Mouse (Mus musculus) forebrain, embryonic 12.5 days (tissue): ENCODE measurements around the gene Gm20721. TPM values are rescaled to one million over a fixed set of nuclear protein-coding genes. Genes with fewer than 3 reads are reported as not detected.
"Not testable (repeated sequence)": the region's sequence is repeated elsewhere in the genome, so short reads cannot be mapped to it uniquely, and the experiment has no call there.

ENCODE experiments used
- ATAC-seq: fragments of 200-750 bp; cut with Nextera tagmentation; 2 replicates; pipeline ENCODE4 v1.8.0; 2017; ENCODE audit warnings: moderate TSS enrichment; ENCODE audit not compliant: low FRiP score
- H3K27ac ChIP-seq: fragments of 300-500 bp; sonication (generic); 2 replicates; pipeline ENCODE4 v1.5.1; 2016; ENCODE audit warnings: mild to moderate bottlenecking
- H3K27me3 ChIP-seq: fragments of 300-500 bp; sonication (generic); 2 replicates; pipeline ENCODE4 v1.6.1; 2016; ENCODE audit warnings: mild to moderate bottlenecking
- H3K36me3 ChIP-seq: fragments of 300-500 bp; sonication (generic); replicated peaks from 2 replicates; pipeline ENCODE4 v1.6.1; 2016; ENCODE audit warnings: mild to moderate bottlenecking
- H3K4me1 ChIP-seq: fragments of 300-500 bp; sonication (generic); 2 replicates; pipeline ENCODE4 v1.6.1; 2016
- H3K4me2 ChIP-seq: fragments of 300-500 bp; sonication (generic); 2 replicates; pipeline ENCODE4 v1.6.1; 2016; ENCODE audit warnings: mild to moderate bottlenecking, moderate library complexity
- H3K4me3 ChIP-seq: fragments of 300-500 bp; sonication (generic); replicated peaks from 2 replicates; pipeline ENCODE4 v1.5.1; 2016; ENCODE audit warnings: mild to moderate bottlenecking
- H3K9ac ChIP-seq: fragments of 300-500 bp; sonication (generic); 2 replicates; pipeline ENCODE4 v1.6.1; 2016; ENCODE audit warnings: mild to moderate bottlenecking
- H3K9me3 ChIP-seq: fragments of 300-500 bp; sonication (generic); 2 replicates; pipeline ENCODE4 v1.6.1; 2016
- WGBS: fragments of 180-500 bp; shearing (Covaris S2); methylation state at CpG from one replicate; pipeline ENCODE4 v1.1.7; 2016; 5-methylcytosine and 5-hydroxymethylcytosine counted together
- polyA plus RNA-seq: library from polyadenylated mRNA; unstranded; fragments of >200 nt; fragmentation: Nextera tagmentation; extraction: Ambion mirVana; gene quantifications from 2 replicates; pipeline ENCODE4 v1.2.1, GENCODE M21; 2016

The Gm20721 gene
- 7.1 and 7.5 TPM in 2 replicates for polyA plus RNA-seq

DNA sequence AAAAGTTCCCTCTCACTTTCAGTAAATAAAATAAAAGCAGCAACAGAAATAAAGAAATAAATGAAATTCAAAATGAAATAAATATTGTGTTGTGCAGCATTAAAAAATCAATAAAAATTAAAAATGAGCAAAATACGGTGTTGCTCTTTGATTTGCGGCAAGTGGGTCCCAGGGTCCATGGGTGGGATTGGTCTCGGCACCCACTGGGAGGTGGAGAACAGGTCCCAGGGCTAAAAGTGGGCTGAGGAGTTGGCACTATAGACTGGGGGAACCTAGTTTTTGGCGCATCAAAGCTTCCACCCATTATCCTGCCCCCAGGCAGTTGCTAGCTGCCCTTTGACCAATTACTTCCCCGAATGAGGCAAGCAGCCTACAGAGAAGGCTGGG is at the start of gene Gm20721:
TSS of gene Gm20721 (minus strand) at position 101 of the 387 bp plus-strand sequence.
- ATAC-seq = no peak
- Histone ChIP-seq H3K9ac (no peak within 1 kb of the TSS), H3K4me1 (peaks cover 26% of the 10 kb centered on the region), H3K27ac (no peak within 1 kb of the TSS), H3K4me2 (no peak within 1 kb of the TSS), H3K27me3 (no peaks in the 10 kb centered on the region), H3K36me3 (peaks cover 42% of the 10 kb centered on the region), H3K4me3 (no peak within 1 kb of the TSS), H3K9me3 (no peaks in the 10 kb centered on the region)
- 97% methylated on average over 5 of the region's 5 CpGs for WGBS

DNA sequence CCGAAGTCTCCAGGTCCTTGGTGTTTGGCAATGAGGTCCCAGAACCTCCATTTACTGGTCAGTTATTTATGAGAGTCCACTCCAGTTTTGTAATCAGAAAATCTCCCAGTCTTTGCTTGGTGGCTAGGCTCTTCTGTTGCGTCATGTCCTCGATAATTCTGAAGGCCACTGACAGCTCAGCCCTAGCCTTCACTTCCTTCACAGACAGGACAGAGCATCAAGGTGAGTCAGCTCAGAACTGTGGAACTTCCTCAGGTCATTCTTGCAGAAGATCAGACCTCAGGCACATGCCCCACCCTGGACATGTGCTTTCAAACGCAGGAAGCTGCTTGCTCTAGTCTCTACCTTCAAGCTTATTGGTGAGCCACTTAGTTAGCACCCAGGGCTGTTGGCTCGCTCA is 46.9 kb upstream of the Gm20721 start:
- no peaks in the 10 kb centered on the region for H3K9me3 ChIP-seq
- H3K27ac ChIP-seq = no peak overlapping the region
- no peak overlapping the region for H3K9ac ChIP-seq
- H3K4me3 ChIP-seq = no peak overlapping the region
- no peaks in the 10 kb centered on the region for H3K4me1 ChIP-seq
- no peaks in the 10 kb centered on the region for H3K36me3 ChIP-seq
- no peak overlapping the region for H3K4me2 ChIP-seq
- 89% methylated on average over 5 of the region's 5 CpGs for WGBS
- no peaks in the 10 kb centered on the region for H3K27me3 ChIP-seq
- no peak for ATAC-seq

DNA sequence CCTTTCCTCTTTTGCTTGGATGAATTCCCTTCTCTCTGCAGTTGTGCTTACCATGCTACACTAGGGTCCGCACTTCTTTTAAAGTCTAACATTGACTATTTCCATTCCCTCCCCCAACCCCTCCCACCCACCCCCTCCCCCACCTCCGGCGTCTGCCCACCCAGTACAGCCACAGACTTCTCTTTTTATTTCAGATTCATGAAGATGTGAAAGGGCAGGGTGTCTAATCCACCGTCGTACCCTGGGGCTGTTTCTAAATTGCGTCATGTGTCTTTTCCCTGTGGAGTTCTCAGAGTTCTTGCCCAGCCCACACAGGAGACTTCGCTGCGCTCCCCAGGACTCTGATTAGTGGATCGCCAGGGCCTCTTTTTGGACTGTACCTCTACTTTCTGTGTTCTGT is 46.0 kb upstream of the Gm20721 start:
- Histone ChIP-seq H3K4me3 (no peak overlapping the region), H3K9ac (no peak overlapping the region)
- WGBS = 61% methylated on average over 9 of the region's 9 CpGs

DNA sequence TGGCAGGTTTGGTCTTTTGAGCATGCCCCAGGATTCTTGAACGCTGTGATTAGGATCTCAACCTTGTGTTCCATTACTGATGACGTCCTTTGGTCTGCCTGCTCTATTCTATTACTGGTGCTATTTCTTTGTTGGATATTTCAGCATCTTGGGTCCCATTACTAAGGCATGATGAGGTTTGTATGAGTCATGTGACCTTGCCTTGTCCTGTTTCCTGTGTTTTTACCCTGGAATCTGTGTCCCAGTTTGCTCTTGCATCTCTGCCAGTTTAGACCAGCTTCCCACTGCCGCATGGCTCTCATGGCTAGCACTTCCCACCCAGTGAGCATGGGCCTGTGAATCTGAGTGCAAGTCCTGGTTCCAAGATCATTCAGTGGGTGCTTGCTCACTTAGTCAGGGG is 45.4 kb upstream of the Gm20721 start:
- Histone ChIP-seq H3K4me3 (no peak overlapping the region), H3K27me3 (no peaks in the 10 kb centered on the region), H3K9me3 (no peaks in the 10 kb centered on the region), H3K36me3 (no peaks in the 10 kb centered on the region), H3K9ac (no peak overlapping the region), H3K27ac (no peak overlapping the region), H3K4me1 (no peaks in the 10 kb centered on the region), H3K4me2 (no peak overlapping the region)
- no peak for ATAC-seq
- WGBS = 91% methylated on average over 3 of the region's 3 CpGs

More for the DNA sequence above, 46.0 kb upstream of the Gm20721 start:
- Histone ChIP-seq H3K4me2 (no peak overlapping the region), H3K4me1 (no peaks in the 10 kb centered on the region), H3K36me3 (no peaks in the 10 kb centered on the region), H3K27me3 (no peaks in the 10 kb centered on the region), H3K9me3 (no peaks in the 10 kb centered on the region), H3K27ac (no peak overlapping the region)
- ATAC-seq = no peak

DNA sequence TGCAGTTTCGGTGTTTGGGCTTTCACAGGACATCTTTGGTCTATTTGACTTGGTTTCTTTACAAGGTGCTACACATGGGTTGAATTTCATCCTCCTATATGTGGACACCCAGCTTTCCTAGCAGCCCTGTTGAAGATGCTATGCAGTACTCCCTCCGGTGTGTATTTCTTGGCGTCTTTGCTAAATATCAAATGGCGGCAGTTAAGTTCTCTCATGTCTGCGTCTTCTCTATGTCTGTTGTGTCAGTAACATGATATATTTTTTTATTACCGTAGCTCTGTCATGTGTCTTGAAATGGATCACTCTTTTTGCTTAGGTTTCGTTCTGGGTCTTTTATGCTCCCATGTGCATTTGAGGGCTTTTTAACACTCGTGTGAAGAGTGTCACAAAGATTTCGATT is 34.5 kb upstream of the Gm20721 start:
- ATAC-seq = no peak
- H3K9me3 ChIP-seq = no peaks in the 10 kb centered on the region
- H3K36me3 ChIP-seq = no peaks in the 10 kb centered on the region
- no peak overlapping the region for H3K9ac ChIP-seq
- no peaks in the 10 kb centered on the region for H3K4me1 ChIP-seq
- WGBS = 91% methylated on average over 9 of the region's 9 CpGs
- H3K27me3 ChIP-seq = no peaks in the 10 kb centered on the region
- H3K4me3 ChIP-seq = no peak overlapping the region
- no peak overlapping the region for H3K27ac ChIP-seq
- no peak overlapping the region for H3K4me2 ChIP-seq

DNA sequence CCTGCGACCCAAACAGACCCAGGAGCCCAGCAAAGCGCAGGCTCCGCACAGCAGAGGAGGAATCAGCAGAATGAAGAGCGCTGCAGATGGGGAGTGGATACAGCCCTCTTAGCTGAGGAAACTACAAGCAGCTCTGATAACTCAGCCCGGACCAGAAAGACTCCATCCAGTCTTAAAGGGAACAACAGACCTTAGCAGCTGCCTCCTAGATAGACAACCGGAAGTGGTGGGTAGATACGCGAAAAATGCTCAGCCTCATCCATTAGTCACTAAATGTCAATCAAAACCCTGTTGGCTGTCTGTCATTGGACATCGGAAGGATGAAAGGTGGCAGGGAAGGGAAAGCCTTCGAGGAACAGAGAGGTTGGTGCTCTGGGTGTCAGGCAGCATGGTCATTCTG is 20.1 kb upstream of the Gm20721 start:
- H3K27ac ChIP-seq = no peak overlapping the region
- no peak overlapping the region for H3K9ac ChIP-seq
- 82% methylated on average over 10 of the region's 10 CpGs for WGBS

DNA sequence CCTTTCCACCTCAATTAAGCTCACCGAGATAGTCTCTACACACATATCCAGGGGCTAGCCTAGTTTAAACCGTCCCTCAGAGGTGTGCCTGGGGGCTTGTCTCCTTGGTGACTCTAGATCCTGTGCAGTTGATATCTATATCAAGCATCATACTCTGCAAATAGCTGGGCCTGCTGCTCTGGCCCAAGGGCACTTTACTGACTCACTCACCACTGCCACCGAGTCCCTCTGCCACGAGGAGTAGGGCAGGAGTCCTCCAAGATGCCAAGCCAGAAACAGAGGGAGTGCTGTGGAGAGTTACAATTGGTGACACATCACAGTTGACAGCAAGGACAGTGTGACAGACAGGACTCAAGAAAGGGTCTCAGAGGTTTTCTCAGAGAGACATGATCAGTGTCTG is 13.1 kb upstream of the Gm20721 start:
- no peak overlapping the region for H3K9ac ChIP-seq
- H3K4me2 ChIP-seq = no peak overlapping the region
- ATAC-seq = no peak
- no peaks in the 10 kb centered on the region for H3K4me1 ChIP-seq
- 84% methylated on average over 4 of the region's 4 CpGs for WGBS
- no peak overlapping the region for H3K4me3 ChIP-seq
- H3K27me3 ChIP-seq = no peaks in the 10 kb centered on the region
- no peaks in the 10 kb centered on the region for H3K9me3 ChIP-seq
- no peak overlapping the region for H3K27ac ChIP-seq
- no peaks in the 10 kb centered on the region for H3K36me3 ChIP-seq

More for the DNA sequence above, 20.1 kb upstream of the Gm20721 start:
- Histone ChIP-seq H3K4me1 (no peaks in the 10 kb centered on the region), H3K9me3 (no peaks in the 10 kb centered on the region), H3K4me2 (no peak overlapping the region), H3K4me3 (no peak overlapping the region), H3K27me3 (no peaks in the 10 kb centered on the region), H3K36me3 (no peaks in the 10 kb centered on the region)
- ATAC-seq = no peak

DNA sequence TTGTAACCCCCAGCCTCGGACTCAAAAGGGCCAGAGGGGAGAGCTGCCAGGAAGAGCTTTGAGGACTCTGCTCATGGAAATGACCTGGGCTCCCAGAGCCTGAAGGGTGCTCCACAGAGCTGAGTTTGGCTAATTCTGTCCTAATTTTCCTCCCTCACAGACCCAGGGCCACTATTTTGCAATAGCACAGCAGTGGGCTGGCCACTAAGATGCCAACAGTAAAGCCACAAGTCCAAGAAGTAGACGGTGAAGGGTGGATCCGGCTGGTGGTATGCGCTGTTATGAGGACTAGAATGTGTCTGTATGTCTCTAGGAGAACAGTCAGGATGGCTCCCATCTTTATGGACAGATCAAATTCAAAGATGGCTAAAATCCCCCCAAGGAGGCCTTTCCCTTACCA is 12.0 kb upstream of the Gm20721 start:
- Histone ChIP-seq H3K4me3 (no peak overlapping the region), H3K36me3 (no peaks in the 10 kb centered on the region), H3K9ac (no peak overlapping the region), H3K9me3 (no peaks in the 10 kb centered on the region), H3K4me2 (no peak overlapping the region), H3K4me1 (no peaks in the 10 kb centered on the region), H3K27me3 (no peaks in the 10 kb centered on the region), H3K27ac (no peak overlapping the region)
- WGBS = 86% methylated on average over 4 of the region's 4 CpGs
- no peak for ATAC-seq

DNA sequence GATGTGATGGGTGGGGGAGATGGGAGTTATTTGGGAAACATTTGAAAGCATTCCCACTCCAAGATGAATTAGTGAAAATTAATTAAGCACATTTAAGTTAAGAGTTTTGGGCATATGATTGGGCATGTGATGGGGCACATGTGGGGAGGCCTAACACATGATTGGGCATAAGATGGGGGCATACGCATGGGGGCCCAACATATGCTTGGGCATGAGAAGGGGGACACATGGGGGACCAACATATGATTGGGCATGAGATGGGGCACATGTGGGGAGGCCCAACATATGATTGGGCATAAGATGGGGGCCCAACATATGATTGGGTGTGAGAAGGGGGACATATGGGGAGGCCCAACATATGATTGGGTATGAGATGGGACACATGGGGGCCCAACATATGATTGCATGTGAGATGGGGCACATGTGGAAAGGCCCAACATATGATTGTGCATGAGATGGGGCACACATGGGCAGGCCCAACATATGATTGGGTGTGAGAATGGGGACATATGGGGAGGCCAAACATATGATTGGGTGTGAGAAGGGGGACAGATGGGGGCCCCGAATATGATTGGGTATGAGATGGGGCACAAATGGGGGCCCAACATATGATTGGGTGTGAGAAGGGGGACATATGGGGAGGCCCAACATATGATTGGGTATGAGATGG is 622 bp upstream of the Gm20721 start:
- H3K4me1 ChIP-seq = peaks cover 24% of the 10 kb centered on the region
- not testable (repeated sequence) for H3K27me3 ChIP-seq, ATAC-seq, H3K27ac ChIP-seq, H3K4me3 ChIP-seq, H3K9me3 ChIP-seq, H3K9ac ChIP-seq, H3K4me2 ChIP-seq
- peaks cover 39% of the 10 kb centered on the region for H3K36me3 ChIP-seq
- 96% methylated on average over 2 of the region's 2 CpGs for WGBS

DNA sequence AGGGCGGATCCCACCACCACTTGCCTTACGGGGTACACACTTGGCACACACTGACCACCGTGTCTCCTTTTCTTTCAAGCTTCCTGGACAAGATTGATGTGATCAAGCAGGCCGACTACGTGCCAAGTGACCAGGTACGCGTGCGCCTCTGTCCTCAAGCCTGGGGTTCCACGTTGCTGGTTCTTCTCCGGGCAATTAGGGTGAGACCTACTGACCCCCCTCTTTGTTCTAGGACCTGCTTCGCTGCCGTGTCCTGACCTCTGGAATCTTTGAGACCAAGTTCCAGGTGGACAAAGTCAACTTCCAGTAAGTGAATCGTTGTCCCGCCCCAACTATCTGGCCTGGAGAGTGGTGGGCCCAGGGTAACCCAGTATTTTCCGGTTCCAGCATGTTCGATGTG is 1.5 kb downstream of the Gm20721 start:
- peaks cover 42% of the 10 kb centered on the region for H3K36me3 ChIP-seq
- no peak for ATAC-seq
- no peaks in the 10 kb centered on the region for H3K27me3 ChIP-seq
- H3K9ac ChIP-seq = no peak overlapping the region
- H3K4me3 ChIP-seq = no peak overlapping the region
- 96% methylated on average over 16 of the region's 16 CpGs for WGBS
- H3K9me3 ChIP-seq = no peaks in the 10 kb centered on the region
- H3K4me1 ChIP-seq = peaks cover 31% of the 10 kb centered on the region
- no peak overlapping the region for H3K4me2 ChIP-seq
- no peak overlapping the region for H3K27ac ChIP-seq

DNA sequence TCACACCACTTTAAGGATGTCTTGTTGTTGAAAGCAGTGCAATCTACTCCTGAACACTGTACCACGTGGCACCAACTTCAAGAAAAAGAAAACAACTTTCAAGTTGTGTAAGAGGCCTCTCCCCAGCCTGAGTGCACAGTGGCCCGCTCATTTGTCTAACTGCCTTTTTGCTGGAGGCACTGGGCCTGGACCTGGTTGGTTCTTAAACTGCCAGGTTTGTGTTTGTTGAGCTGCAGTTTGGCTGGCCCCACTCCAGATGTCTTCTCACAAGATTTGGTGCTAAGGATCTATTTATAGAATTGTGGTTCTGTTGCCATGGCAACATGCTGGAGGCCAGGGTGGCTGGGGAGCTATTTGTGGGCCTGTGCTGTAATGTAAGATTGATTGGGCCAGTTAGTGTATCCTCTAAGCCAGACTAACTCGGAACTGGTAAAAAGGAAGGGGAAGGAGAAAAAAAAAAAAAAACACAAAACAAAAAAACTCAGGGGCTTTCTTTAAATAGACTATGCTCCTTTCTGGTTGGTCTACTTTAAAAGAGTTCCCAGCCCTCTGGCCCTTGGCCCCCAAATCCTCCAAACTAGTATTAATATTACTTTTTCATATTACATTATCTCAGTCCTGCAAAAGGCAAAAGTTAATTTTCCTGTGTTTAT is 2.4 kb downstream of the Gm20721 start:
- peak; percentile 53; the same call in 1 of the 2 replicates for ATAC-seq
- H3K27me3 ChIP-seq = no peaks in the 10 kb centered on the region
- peak overlapping the region; percentile 22; the same call in 1 of the 2 replicates for H3K4me2 ChIP-seq
- H3K4me3 ChIP-seq = no peak overlapping the region
- H3K4me1 ChIP-seq = peaks cover 31% of the 10 kb centered on the region
- no peak overlapping the region for H3K9ac ChIP-seq
- no peaks in the 10 kb centered on the region for H3K9me3 ChIP-seq
- 42% methylated on average over 3 of the region's 3 CpGs for WGBS
- peak overlapping the region; percentile 76 for H3K27ac ChIP-seq
- H3K36me3 ChIP-seq = peaks cover 42% of the 10 kb centered on the region

DNA sequence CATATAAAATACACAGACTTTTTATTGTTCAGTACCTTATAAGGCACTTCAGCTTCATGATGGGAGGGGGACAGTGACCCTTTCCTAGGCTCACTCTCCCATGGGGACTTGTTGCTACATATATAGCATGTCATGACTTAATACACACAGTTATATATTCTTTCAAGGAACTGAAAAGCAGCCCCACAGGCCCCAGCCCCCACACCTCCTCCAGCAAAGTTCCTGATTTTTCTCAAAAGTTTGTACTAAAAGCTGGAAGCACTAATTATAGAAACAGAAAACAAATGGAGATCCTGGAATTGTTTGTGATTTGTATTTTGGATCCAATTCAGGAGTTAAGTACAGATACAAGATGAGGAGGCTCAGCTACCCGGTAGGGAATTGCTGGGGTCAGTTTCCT is 2.9 kb downstream of the Gm20721 start:
- 67% methylated on average over 1 of the region's 1 CpGs for WGBS
- ATAC-seq = no peak
- Histone ChIP-seq H3K4me3 (no peak overlapping the region), H3K27ac (peak overlapping the region; percentile 76), H3K27me3 (no peaks in the 10 kb centered on the region), H3K4me1 (peaks cover 31% of the 10 kb centered on the region), H3K4me2 (0 out of 2 replicates have a peak overlapping the region, but pooled peaks have one; percentile 22), H3K9me3 (no peaks in the 10 kb centered on the region), H3K9ac (no peak overlapping the region), H3K36me3 (peaks cover 42% of the 10 kb centered on the region)
